Mouse (Mus musculus) adrenal gland, adult (tissue): ENCODE measurements at regions not wholly inside any gene's neighbourhood (a gene's known extent, or its start where the extent isn't known, plus 50 kb on each side); places are given as distances from the start of the nearest gene placed in this dataset.
"Not testable (repeated sequence)": the region's sequence is repeated elsewhere in the genome, so short reads cannot be mapped to it uniquely, and the experiment has no call there.

Experiments
- DNase-seq, 2 experiments: peaks; one replicate each; pipeline ENCODE4 v3.0.0; 2022 to 2023; ENCODE audit warnings: low spot score in 1 of 2; ENCODE audit not compliant: inconsistent age in 2 of 2

DNA sequence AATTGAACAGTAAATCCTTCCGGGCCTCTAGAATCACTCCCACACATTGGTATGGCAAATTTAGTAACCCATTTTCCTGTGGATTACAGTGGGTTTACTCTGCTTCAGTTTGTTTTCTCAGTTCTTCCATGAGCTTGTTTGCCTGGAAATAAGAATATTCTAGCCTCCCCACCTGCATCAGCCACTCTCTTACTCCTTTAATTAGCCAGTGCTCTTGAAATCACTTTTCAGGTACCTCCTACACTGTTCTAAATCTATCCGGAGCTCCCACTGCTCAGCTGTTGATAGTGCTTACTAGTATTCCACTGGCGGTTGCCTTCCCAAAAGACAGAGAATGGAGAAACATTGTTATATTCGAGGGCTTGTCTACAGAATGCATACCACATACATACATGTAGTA lies 167.1 kb downstream of the Htr7 start:
- no peak for DNase-seq

DNA sequence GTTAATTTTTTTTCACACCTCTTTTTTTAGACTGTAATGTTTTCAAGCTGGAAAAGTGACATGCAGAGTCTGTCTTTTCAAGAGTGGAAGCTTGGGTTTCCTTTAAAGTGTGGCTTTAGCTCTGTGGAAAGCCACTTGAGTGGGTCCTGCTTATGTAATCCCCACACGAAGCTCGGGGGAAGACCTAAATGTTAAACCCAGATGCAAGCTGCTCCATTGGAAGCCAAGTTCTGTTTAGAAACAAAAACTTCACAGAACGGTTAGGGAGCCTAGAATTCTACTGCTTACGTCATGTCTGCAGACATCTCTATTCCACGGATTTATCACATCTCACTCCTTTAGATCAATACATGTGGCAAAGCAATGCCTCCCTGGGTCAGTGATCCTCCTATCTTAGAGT lies 171.0 kb downstream of the Htr7 start:
- no peak for DNase-seq

DNA sequence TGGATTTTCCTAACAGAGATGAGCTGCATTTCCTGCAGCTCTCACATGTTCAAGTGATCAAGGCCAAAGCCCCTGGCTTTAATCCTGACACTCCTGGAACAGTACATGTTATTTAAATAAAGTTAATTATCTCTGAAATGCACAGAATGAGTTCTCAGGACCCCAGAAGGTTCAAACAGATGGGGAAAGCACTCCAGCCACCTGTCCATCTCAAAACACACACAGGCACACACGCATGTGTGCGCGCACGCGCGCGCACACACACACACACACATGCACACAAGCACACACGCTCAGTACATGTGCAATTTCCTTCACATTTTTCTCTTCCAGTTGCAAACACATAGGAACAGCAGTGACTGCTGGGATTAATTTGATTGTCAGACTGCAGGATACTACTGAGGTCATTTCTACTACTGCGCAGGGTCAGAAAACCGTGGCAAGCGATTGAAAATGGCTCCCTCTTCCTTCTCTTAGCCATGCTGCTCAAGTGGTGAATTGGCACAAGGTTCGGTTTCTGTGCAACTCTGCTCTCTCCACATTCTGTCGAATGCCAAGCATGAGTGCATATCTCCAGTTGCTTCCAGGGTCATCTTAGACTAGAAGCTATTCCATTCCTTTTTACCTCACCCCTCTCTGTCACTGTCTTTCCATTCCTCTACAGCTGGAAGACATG lies 175.4 kb downstream of the Htr7 start:
- DNase-seq, result no peak

DNA sequence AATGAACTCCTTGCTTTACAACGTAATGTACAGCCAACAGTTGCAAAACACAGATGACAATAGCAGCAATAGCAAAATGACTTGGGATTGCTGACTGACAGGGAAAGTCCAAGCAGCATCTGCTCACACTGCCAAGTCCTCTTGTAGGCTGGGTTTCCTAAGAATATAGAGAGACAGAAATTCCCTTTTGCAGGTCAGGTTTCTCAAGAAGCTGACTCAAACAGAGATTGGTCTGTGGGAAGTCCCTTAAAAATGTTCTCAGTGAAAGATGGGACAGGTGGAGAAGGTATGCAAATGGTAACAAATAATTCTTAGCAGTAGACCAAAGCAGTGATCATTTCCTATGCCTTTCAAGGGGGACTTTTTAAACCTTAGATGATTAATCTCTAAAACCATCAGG lies 181.8 kb downstream of the Htr7 start:
- no peak for DNase-seq

DNA sequence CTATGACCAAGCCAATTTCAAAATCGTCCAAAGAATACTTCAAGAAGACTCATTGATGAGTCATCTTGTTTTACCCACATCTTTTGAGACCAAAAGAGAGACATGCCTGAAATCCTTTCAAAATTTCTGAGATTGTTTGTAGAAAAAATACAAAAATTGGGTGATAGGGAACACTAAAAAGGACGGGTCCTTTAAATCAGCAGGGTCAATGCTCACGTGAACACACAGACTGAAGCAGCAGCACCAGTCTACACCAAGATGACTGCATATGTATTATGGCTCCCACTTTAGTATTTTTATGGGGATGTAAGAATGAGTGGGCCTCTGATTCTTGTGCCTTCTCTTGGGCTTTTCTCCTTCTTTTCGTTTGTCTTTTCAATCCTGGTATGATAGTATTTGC lies 186.6 kb downstream of the Htr7 start:
- no peak for DNase-seq

DNA sequence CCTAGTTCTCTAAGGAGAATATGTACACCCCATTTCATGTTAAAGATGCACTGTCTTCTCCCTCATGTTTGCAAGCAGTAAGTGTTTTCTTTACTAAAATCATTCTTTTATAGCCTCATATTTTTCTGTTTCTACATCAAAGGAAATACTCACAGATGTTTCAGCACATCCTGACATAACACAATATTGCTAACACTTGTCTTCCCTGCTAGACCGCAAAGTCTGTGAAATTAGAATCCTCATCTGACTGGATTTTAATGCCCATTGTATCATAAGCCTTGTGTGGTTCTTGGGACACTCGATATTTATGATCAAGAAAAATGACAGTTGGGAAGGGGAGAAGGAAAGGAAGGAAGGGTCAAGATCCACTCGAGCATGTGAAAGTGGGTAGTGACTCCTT lies 188.8 kb downstream of the Htr7 start:
- DNase-seq, result no peak

DNA sequence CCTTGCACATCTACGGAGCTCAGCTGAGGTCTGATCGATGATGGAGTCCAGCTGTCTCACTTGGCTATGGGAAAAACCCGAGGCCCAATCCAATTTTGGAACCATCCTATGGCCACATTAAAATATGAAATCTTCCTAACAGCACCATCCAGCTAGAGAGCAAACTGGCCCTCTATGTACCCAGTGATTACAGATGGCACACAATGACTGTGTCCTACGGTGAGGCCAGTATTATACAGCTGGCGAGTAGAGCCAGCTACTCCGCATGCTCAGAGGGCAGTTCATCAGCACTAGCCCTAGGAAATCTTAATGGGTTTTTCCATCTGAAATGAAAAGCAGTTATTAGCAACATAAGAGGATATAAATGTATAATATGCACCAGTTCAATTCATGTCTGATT lies 194.3 kb downstream of the Htr7 start:
- no peak for DNase-seq

DNA sequence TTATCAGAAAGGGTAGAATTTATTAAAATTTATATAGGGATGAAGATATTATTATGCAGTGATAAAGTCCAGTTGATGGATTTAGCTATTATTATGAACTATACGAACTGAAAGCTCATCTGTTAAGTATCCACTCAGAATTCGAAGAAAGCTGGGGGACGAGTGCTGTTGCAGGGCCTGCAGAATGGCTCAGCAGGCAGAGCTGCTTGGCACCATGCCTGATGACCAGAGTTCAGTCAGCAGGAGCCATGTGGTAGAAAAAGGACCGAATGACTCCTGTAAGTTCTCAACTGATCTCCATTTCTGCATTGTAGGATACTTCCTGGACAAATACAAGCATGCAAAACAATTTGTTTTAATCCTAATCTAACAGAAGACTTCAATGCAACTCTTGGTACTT lies 195.9 kb downstream of the Htr7 start:
- DNase-seq, result no peak

DNA sequence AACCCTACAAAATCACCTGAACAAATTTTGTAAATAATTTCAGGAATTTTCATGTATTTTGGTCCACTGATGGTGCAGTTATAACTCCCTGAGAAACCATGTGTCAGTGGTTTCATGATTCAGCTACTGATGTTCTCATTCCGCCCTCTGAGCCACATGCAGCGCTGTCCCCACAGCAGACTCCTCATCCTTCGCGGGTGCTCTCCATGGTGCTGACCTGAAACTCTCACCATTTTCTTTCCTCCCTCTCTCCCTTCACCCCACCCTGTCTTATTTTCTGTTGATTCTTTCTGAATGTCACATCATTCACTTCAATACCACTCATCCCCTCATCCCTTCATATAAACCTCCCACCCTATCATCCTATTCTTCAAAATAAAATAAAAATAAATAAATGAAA lies 224.3 kb downstream of the Htr7 start:
- peak in 1 of 2 experiments; percentile 21 for DNase-seq

DNA sequence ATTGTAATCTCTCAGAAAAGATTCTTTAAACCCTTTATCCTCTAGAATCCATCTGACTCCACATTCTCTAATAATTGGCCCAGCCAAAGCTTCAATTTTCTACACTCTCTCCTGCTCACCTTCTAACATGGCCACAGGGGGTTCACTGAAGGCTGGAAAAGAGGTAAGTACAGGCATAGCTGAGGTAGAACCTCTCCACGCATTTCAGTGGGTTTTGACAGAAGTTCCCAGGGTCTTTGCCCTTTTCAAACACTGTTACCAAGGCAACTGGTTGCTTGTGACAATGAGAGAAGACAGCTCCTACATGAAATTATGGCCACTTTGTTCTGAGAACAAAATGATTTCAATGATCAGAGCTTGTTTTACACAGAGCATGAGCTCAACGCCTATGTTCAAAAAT lies 231.2 kb downstream of the Htr7 start:
- no peak for DNase-seq

DNA sequence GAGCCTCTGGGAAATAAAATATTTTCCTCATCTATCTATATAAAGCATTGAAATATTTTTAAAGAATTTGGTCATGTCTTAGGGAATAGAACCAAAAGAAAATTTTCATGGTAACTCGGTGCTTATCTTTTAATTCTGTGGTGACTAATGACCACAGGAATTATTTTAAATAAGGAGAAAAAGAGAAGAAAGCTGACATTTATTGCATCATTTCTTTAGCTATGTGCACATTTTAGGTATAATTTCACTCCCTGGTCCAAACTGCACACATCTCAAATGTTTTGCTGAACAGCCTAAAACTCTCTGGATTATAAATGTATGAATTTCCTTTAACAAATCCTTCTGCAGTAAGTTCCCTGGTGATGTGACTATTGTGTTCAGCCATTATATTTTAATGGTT lies 237.7 kb downstream of the Htr7 start:
- no peak for DNase-seq

DNA sequence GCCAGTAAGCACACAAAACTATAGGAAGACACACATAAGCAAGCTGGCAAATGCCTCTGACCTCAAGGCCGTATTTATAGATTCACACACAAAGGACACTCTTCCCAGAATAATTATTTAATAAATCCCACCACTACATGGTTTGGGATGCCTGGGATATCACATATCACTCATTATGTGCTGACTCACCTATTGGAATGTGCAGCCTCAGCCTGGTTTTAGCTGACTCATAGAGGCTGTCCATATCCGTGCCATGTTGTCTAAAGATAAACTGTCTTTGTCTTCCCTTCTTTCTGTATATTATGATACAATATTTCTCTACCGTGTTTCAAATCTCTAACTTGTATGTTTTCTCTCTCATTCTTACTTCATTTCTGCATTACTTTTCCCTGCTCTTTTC lies 262.6 kb downstream of the Htr7 start:
- DNase-seq, result no peak

DNA sequence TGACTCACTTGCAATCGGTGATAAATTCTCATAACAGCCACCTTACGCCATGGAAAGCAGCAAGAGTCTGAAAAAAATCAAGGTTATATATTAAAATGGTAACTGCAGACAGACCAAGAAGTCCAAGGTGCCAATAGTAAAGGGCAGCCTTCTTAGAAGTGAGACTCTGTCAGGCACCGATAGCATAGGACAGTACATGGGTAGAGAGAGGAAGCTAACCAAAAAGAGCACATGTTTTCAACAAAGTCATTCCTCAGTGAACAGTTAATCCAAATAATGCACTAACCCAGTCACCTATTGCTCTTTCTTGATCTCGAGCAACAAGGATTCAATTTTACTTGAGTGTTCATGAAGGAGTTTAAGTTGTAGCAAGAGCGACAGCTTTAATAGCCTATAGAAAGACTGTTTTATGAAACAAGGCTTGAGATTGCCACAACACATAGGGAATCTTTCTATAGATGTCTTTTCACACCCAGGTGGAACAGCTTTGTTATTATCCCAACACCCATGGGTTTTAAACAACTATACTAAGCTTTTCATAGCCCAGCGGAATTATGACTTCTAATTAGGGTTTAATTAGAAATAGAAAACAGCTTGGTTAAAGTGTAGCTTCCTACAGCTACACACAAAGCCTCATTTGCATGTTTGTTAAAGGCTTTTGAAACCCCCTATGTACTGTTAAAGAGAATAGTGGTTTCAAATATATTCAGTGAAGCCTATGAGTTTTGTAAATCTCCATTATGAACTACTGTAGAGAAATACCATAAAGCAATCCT lies 269.9 kb downstream of the Htr7 start:
- no peak for DNase-seq

DNA sequence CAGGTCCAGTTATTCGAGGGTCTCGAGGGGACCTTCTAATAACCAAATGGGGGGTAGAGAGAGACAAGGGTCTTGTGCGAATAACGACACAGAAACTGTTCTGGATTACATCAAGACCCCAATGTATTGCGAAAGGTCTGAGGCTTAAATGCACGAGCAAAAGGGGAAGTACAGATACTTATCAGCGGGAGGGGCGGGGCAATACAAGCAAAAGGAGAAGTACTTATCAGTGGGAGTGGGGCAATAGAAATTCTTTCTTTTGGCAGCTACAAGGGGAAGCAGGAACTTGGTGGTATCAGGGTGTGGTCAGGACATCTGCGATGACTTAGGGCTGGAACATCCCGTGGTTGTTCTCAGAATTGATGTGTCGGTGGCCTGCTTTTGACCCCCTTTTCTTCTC lies 295.6 kb downstream of the Htr7 start:
- not testable (repeated sequence) for DNase-seq

DNA sequence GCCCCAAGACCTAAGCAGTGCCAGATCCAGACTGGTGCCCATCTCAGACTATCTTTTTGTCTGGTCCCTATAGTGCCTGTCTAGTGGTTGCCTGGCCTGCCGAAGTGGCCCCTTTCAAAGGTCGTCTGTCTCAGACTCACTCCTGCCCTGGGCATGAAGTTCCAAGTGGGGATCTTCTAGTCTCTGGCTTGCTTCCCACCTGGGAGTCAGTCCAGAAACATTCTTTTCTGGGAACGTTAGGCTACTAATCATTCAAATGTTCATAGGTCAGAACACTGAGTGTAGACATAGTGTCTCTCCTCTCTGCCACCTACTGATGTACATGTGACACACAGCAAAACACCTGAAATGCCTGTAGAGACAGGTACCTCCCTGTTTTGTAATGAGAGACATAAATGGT lies 297.6 kb downstream of the Htr7 start:
- peak in 1 of 2 experiments; percentile 65 for DNase-seq

DNA sequence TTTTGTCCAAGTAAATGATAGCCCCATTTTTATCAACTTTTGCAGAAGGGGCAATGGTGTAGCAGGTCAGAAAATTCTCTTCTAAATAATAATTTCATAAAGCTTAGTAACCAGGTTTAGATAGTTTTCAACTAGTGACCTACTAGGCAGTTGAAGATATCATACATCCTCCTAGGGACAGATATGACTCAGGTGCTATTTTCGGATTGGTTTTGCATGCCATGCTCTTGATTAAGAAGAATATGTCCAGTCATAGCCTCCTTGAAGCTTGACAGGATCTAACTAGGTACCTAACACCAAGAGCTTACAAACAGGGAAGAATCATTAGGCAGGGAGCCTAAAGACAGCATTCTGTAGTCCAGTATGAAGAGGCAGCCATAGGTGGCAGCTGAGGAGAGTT lies 301.8 kb downstream of the Htr7 start:
- no peak for DNase-seq

DNA sequence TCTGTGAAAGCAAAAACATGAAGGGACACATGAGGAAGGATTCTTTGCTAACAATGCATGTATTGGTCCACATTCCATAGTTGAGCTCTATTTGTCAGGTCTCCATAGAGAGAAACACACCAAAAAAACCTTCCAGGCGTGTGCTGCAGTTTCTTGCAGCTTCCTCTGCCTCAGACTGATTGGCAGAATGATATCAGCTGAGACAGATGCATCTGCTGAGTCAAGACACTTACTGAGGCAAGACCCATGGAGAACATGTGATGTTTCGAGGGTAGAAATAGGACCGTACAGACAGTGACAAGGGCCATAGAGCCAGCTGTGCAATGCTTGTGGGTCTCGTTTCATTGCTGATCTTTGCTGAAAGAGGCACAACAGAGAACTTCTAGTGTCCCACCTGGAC lies 321.6 kb downstream of the Htr7 start:
- no peak for DNase-seq

DNA sequence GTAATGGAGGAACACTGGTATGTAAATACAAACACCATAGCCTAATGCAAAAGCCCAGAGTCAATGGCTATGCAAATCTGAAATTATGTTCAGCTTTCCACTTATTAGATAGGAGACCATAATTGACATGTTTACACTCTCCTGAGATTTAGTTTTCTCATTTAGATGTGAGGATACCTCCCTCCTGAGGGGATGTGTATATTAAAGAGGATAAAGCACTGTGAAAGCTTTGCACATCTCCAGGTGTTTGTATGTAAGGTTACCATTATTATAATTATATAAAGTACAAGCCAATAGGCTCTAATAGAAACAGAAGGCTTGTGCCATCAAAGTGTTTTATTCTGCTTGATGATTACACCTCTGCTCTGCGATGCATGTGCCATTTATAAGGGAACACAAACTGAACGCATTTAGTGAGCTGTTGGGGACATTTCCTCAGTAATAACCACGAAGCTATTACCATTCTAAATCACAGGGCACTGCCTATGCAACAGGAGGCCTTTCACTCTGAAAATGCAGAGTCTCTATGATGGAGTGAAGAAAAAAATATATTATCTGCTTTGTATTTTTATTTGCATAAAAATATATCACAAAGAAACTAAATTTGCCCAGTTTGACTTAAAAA lies 328.8 kb downstream of the Htr7 start:
- DNase-seq, result no peak
